16 mouse cellular contexts compared by ENCODE assay signal in the genomic region with DNA sequence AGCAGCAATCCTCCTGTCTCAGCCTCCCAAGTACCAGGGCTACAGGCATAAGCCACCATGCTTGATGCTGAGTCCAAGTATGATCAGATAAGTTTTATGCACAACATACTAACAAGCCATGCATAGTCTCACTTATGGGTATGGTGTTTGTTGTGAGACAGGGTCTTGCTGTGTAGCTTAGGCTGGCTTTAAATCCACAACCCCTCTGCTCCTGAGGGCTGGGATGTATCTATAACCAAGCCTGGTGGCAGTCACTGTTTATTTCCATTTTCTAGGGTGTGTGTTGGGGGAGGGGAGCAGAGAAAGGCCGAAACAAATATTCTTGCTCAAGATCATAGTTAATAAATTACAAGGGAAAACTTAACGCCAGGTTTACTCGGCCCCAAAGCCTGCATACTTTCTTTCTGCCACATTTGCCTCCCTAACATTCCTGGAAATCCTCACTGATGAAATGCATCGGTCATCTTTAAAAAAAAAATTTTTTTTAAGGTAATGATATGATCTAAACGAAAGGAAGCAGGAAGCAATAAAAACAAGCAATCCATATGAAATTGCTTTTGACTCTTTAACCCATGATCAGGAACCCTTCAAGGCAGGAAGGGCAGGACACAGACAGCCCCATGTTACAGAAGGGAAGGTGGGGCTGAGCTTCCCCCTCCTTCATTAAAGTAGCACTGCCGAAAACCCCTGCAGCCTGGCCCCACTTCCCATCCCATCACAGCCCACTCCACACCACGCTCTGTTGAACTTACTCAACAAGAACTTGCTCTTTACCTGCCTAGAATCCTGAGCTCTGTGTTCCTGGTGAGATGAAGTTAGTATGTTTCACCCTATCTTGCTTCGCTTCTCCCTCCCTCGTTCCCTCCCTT. TPM values are rescaled to one million over a fixed set of nuclear protein-coding genes. Genes with fewer than 3 reads are reported as not detected.
A peak's percentile ranks its signal among the peaks of the same experiment; 100 is the strongest.
DNase-seq lines count a peak whose midpoint lies in the region; ATAC-seq and TF ChIP-seq lines count a peak whose summit lies in the region.
"Had no signal": no experiment of that assay in that cellular context is flagged by ENCODE, and none has a peak within 500 bp of the region (broad histone marks: within the 10 kb centered on the region; RNA-seq: fewer than 3 reads in every experiment).

No protein-coding gene starts in this region.

- no peak for TF ChIP-seq CTCF in layer of hippocampus, adult 2 months (conservative IDR thresholded peaks at IDR 0.05)
- TF ChIP-seq CTCF in cerebellum, adult 2 months (IDR thresholded peaks at IDR 0.05; ENCODE audit: borderline replicate concordance, insufficient read depth, low read depth, low read length) = no peak
- no peak for TF ChIP-seq CTCF in thymus, adult 2 months (IDR thresholded peaks at IDR 0.05; ENCODE audit: borderline replicate concordance, control insufficient read depth, extremely low read depth, insufficient read depth, low read length, poor library complexity)

- H3K4me2 ChIP-seq in liver, embryonic 15.5 days = 0 out of 2 replicates have a peak overlapping the region, but pooled peaks have one; percentile 18
- peak overlapping the region; percentile 20 for H3K4me2 ChIP-seq in kidney, embryonic 16.5 days (replicated peaks; ENCODE audit: low read depth, low read length)
- H3K4me2 ChIP-seq in stomach, embryonic 14.5 days (replicated peaks; ENCODE audit: low read depth, low read length) = 0 out of 2 replicates have a peak overlapping the region, but pooled peaks have one; percentile 2
- H3K4me2 ChIP-seq: forebrain, embryonic 12.5 days; midbrain, embryonic 13.5 days; neural tube, embryonic 13.5 days had no signal

- 0 out of 2 replicates have a peak overlapping the region, but pooled peaks have one; percentile 48 for H3K27ac ChIP-seq in liver, embryonic 15.5 days (replicated peaks)
- peak overlapping the region; percentile 83 for H3K27ac ChIP-seq in kidney, embryonic 16.5 days (ENCODE audit: low read length)
- peak overlapping the region; percentile 39; the same call in 1 of the 2 replicates for H3K27ac ChIP-seq in stomach, embryonic 14.5 days (ENCODE audit: low read length)
- H3K27ac ChIP-seq in layer of hippocampus, adult 2 months = no peak overlapping the region
- no peak overlapping the region for H3K27ac ChIP-seq in cerebellum, adult 2 months (ENCODE audit: insufficient read depth, low read length)
- no peak overlapping the region for H3K27ac ChIP-seq in thymus, adult 2 months (ENCODE audit: control insufficient read depth, insufficient read depth, low read length)
- H3K27ac ChIP-seq: forebrain, embryonic 12.5 days; midbrain, embryonic 13.5 days; neural tube, embryonic 13.5 days had no signal

- 43% methylated on average over 9 of the region's 9 CpGs for WGBS in liver, embryonic 15.5 days (ENCODE audit: insufficient replicate concordance)
- WGBS in kidney, embryonic 16.5 days = 35% methylated on average over 9 of the region's 9 CpGs
- 39% methylated on average over 9 of the region's 9 CpGs for WGBS in stomach, embryonic 14.5 days
- 85% methylated on average over 9 of the region's 9 CpGs for WGBS in cerebellum, adult 2 months
- WGBS in thymus, adult 2 months = 74% methylated on average over 9 of the region's 9 CpGs

- no peak for TF ChIP-seq POLR2A in cerebellum, adult 2 months (IDR thresholded peaks at IDR 0.05; ENCODE audit: borderline replicate concordance, insufficient read depth, low read length)
- TF ChIP-seq POLR2A in thymus, adult 2 months (IDR thresholded peaks at IDR 0.05; ENCODE audit: control insufficient read depth, extremely low read depth, insufficient read depth, low read length, poor library complexity) = no peak

- no peaks in the 10 kb centered on the region for H3K27me3 ChIP-seq in liver, embryonic 15.5 days
- no peaks in the 10 kb centered on the region for H3K27me3 ChIP-seq in kidney, embryonic 16.5 days (ENCODE audit: insufficient read depth, low read length)
- H3K27me3 ChIP-seq in stomach, embryonic 14.5 days (ENCODE audit: control insufficient read depth, insufficient read depth, low read length) = no peaks in the 10 kb centered on the region
- no peaks in the 10 kb centered on the region for H3K27me3 ChIP-seq in cerebellum, adult 2 months (ENCODE audit: control insufficient read depth, insufficient read depth, low read length)
- no peaks in the 10 kb centered on the region for H3K27me3 ChIP-seq in thymus, adult 2 months (ENCODE audit: control insufficient read depth, insufficient read depth, low read length)
- H3K27me3 ChIP-seq: forebrain, embryonic 12.5 days; midbrain, embryonic 13.5 days; neural tube, embryonic 13.5 days had no signal

- no peaks in the 10 kb centered on the region for H3K9me3 ChIP-seq in liver, embryonic 15.5 days (replicated peaks)
- no peaks in the 10 kb centered on the region for H3K9me3 ChIP-seq in kidney, embryonic 16.5 days (ENCODE audit: low read length)
- no peaks in the 10 kb centered on the region for H3K9me3 ChIP-seq in stomach, embryonic 14.5 days (ENCODE audit: control insufficient read depth, low read depth, low read length)
- H3K9me3 ChIP-seq: forebrain, embryonic 12.5 days; midbrain, embryonic 13.5 days; neural tube, embryonic 13.5 days had no signal

- no peak overlapping the region for H3K9ac ChIP-seq in liver, embryonic 15.5 days
- no peak overlapping the region for H3K9ac ChIP-seq in kidney, embryonic 16.5 days (replicated peaks; ENCODE audit: low read length)
- no peak overlapping the region for H3K9ac ChIP-seq in stomach, embryonic 14.5 days (replicated peaks; ENCODE audit: low read depth, low read length)
- H3K9ac ChIP-seq: forebrain, embryonic 12.5 days; midbrain, embryonic 13.5 days; neural tube, embryonic 13.5 days had no signal

- ATAC-seq in liver, embryonic 15.5 days (ENCODE audit: insufficient read depth) = no peak
- peak; percentile 30; the same call in 1 of the 2 replicates for ATAC-seq in granulocyte monocyte progenitor cell, adult 5-6 weeks (replicated peaks; ENCODE audit: poor library complexity, severe bottlenecking)
- peak; percentile 75 for ATAC-seq in kidney, embryonic 16.5 days (ENCODE audit: low FRiP score, low TSS enrichment)
- no peak for ATAC-seq in stomach, embryonic 14.5 days (ENCODE audit: insufficient number of reproducible peaks, insufficient read depth, low FRiP score, low read depth)
- ATAC-seq: CD4-positive, CD25-positive, alpha-beta regulatory T cell, adult 4 months; midbrain, embryonic 13.5 days had no signal

- peaks cover 13% of the 10 kb centered on the region for H3K4me1 ChIP-seq in liver, embryonic 15.5 days (replicated peaks)
- H3K4me1 ChIP-seq in kidney, embryonic 16.5 days (ENCODE audit: insufficient read depth, low read length) = peaks cover 23% of the 10 kb centered on the region
- H3K4me1 ChIP-seq in stomach, embryonic 14.5 days (ENCODE audit: control insufficient read depth, insufficient read depth, low read length) = peaks cover 9% of the 10 kb centered on the region
- H3K4me1 ChIP-seq in cerebellum, adult 2 months (ENCODE audit: control insufficient read depth, insufficient read depth, low read length) = no peaks in the 10 kb centered on the region; the same call in 1 of the 2 replicates
- H3K4me1 ChIP-seq in thymus, adult 2 months (replicated peaks; ENCODE audit: control insufficient read depth, insufficient read depth, low read length) = peaks cover 3% of the 10 kb centered on the region; the same call in 1 of the 2 replicates
- H3K4me1 ChIP-seq: forebrain, embryonic 12.5 days; midbrain, embryonic 13.5 days; neural tube, embryonic 13.5 days had no signal

- no peak overlapping the region for H3K4me3 ChIP-seq in liver, embryonic 15.5 days (replicated peaks)
- no peak overlapping the region for H3K4me3 ChIP-seq in kidney, embryonic 16.5 days (ENCODE audit: low read length)
- H3K4me3 ChIP-seq in stomach, embryonic 14.5 days (ENCODE audit: low read depth, low read length) = no peak overlapping the region
- H3K4me3 ChIP-seq in layer of hippocampus, adult 2 months = no peak overlapping the region
- H3K4me3 ChIP-seq in cerebellum, adult 2 months (replicated peaks; ENCODE audit: insufficient read depth, low read depth, low read length) = no peak overlapping the region
- H3K4me3 ChIP-seq in thymus, adult 2 months (ENCODE audit: control insufficient read depth, insufficient read depth, low read length) = no peak overlapping the region
- H3K4me3 ChIP-seq: forebrain, embryonic 12.5 days; midbrain, embryonic 13.5 days; neural tube, embryonic 13.5 days had no signal

- H3K36me3 ChIP-seq in liver, embryonic 15.5 days (replicated peaks) = no peaks in the 10 kb centered on the region
- no peaks in the 10 kb centered on the region for H3K36me3 ChIP-seq in kidney, embryonic 16.5 days (ENCODE audit: insufficient read depth, low read length)
- no peaks in the 10 kb centered on the region for H3K36me3 ChIP-seq in stomach, embryonic 14.5 days (ENCODE audit: control insufficient read depth, insufficient read depth, low read length)
- H3K36me3 ChIP-seq in thymus, adult 2 months (ENCODE audit: control insufficient read depth, insufficient read depth, low read length) = no peaks in the 10 kb centered on the region
- H3K36me3 ChIP-seq: forebrain, embryonic 12.5 days; midbrain, embryonic 13.5 days; neural tube, embryonic 13.5 days had no signal

- no peak for DNase-seq in liver
- no peak for DNase-seq in layer of hippocampus, adult 2 months (ENCODE audit: low spot score in 2 of 2)
- DNase-seq in cerebellum, adult 2 months = no peak
- DNase-seq in thymus, adult 2 months = no peak
- DNase-seq: adrenal gland, postnatal 25 days; cerebellum, adult 8-10 months; layer of hippocampus, adult 9-11 months; right cerebral cortex, postnatal 14 days had no signal

RNA-seq across cellular contexts. Expression of a gene that starts 50.8 kb away (rescaled TPM):
- polyA plus RNA-seq in liver, embryonic 15.5 days (2015; fragmentation: Nextera tagmentation; extraction: Ambion mirVana) = 43.3 and 47.2 TPM in 2 replicates
- total RNA-seq in granulocyte monocyte progenitor cell, adult 5-6 weeks (2014; fragmentation: Nextera tagmentation) = 79.8 and 118 TPM in 2 replicates
- 66.0 and 82.7 TPM in 2 replicates for total RNA-seq in granulocyte monocyte progenitor cell, adult 5-6 weeks (2017)
- 134 and 140 TPM in 2 replicates for polyA plus RNA-seq in kidney, embryonic 16.5 days (2015; fragmentation: Nextera tagmentation; extraction: Ambion mirVana)
- polyA plus RNA-seq in stomach, embryonic 14.5 days (2014; fragmentation: Nextera tagmentation; extraction: Ambion mirVana) = 127 and 135 TPM in 2 replicates
- 10 to 100 TPM; 60.7 to 61.2 TPM for total RNA-seq in layer of hippocampus, adult 2 months (2021)
- 44.9 and 50.5 TPM in 2 replicates for polyA plus RNA-seq in cerebellum, adult 2 months (2012; rRNA removed)
- 42.1 and 43.5 TPM in 2 replicates for polyA plus RNA-seq in thymus, adult 2 months (2012; rRNA removed)

Comparison
In these comparisons a context has a peak if more than half of its experiments do, and no peak if none do; other contexts are left out.
1. ATAC-seq: peak in granulocyte monocyte progenitor cell, adult 5-6 weeks (single experiment) and kidney, embryonic 16.5 days (single experiment); none in liver, embryonic 15.5 days (single experiment) and stomach, embryonic 14.5 days (single experiment).
2. H3K27ac ChIP-seq: peak in liver, embryonic 15.5 days (single experiment), kidney, embryonic 16.5 days (single experiment) and stomach, embryonic 14.5 days (single experiment); none in layer of hippocampus, adult 2 months (single experiment), cerebellum, adult 2 months (single experiment) and thymus, adult 2 months (single experiment).
3. Peak in every context shown above with its lines, with median percentiles within 50 percentile points of each other: H3K4me2 ChIP-seq.